Mouse (Mus musculus): ENCODE measurements at regions not wholly inside any gene's neighbourhood (a gene's known extent, or its start where the extent isn't known, plus 50 kb on each side); places are given as distances from the start of the nearest gene placed in this dataset.

GRCm38 (mm10) chr7:133497551-133497950 is 104.4 kb downstream of the Tex36 start:
- no peak for TF ChIP-seq EP300 (IDR thresholded peaks at IDR 0.05; ENCODE audit: low read depth)
- no peak for TF ChIP-seq CTCF (IDR thresholded peaks at IDR 0.05; ENCODE audit: low read depth)
